Mouse (Mus musculus): ENCODE data around the gene Vwa3b.

- TF ChIP-seq CTCF (IDR thresholded peaks at IDR 0.05; ENCODE audit: extremely low read depth, insufficient read length, insufficient replicate concordance, low read depth, low read length) (no peak), POLR2A (IDR thresholded peaks at IDR 0.05; ENCODE audit: low read depth, low read length) (no peak)
Measured at GRCm38 (mm10) chr1:37220134-37220907, 193.9 kb downstream of the Vwa3b start.
